Mouse (Mus musculus): ENCODE measurements around the gene Tmem140. TPM values are rescaled to one million over a fixed set of nuclear protein-coding genes. Genes with fewer than 3 reads are reported as not detected.

The Tmem140 gene
- total RNA-seq (2012; rRNA removed), result 2.5 TPM in 2 replicates
- polyA plus RNA-seq (2012; ENCODE audit: insufficient read depth in 1 of 2, insufficient read length in 2 of 2, low read depth in 1 of 2, low replicate concordance in 2 of 2, missing spikeins in 1 of 2), result 1 to 10 TPM in 1 of 2 experiments, not detected in 1; 4.0 TPM

DNA sequence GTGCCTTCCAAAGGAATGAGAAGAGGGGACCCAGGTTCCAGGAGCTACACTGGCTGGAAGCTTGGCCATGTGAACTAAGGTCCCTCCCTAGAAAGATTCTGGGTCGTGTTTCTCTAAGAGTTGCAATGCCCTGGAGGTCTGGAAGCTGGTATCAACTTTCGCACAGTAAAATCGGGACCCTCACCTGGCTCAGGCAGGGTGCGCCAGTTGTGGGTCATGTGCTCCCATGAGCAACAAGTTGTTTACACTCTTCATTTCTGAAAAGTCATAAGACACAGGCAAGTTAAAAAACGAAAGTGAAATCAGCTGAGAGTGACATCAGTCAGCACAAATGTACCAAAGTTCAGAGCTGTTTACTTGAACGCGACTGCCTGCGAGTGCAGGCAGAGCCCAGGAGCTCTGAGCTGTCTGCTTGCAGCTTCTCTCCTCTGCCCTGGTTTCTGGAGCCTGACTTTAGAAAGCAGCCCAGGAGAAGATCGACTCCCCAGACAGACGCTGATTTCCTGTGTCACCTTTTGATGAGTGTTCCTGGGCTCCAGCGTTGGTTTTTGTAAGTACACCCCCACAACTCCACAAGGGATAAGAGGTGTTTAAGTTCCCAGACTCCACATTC, at the start of gene Tmem140:
Tmem140 (plus strand) TSS at position 356 of the 613 bp plus-strand sequence.
- H3K27ac ChIP-seq (ENCODE audit: control insufficient read depth, low read depth, low read length), result peak within 1 kb of the TSS; percentile 96
- H3K9ac ChIP-seq (ENCODE audit: control insufficient read depth, low read depth, low read length, poor library complexity, severe bottlenecking), result peak within 1 kb of the TSS; percentile 83
- H3K27me3 ChIP-seq (ENCODE audit: control insufficient read depth in 1 of 2, insufficient read depth in 2 of 2, low read length in 2 of 2), result peaks cover 0 to 1% of the 10 kb centered on the region in 2 experiments; a peak in 1 of 4 replicates
- H3K79me2 ChIP-seq (ENCODE audit: control insufficient read depth, insufficient read depth, low read length, poor library complexity), result peaks cover 3% of the 10 kb centered on the region; the same call in 1 of the 2 replicates
- H3K4me1 ChIP-seq (ENCODE audit: control insufficient read depth in 1 of 2, insufficient read depth in 2 of 2, low read length in 2 of 2), result peaks cover 9 to 31% of the 10 kb centered on the region in 2 experiments
- peaks cover 0 to 24% of the 10 kb centered on the region in 2 experiments; a peak in 2 of 4 replicates for H3K36me3 ChIP-seq (ENCODE audit: control insufficient read depth in 1 of 2, insufficient read depth in 2 of 2, low read length in 2 of 2)
- no peaks in the 10 kb centered on the region for H3K9me3 ChIP-seq (replicated peaks; ENCODE audit: insufficient read depth, low read length)
- peak; percentile 84 for DNase-seq (ENCODE audit: low read depth, low spot score)
- H3K4me3 ChIP-seq (ENCODE audit: control insufficient read depth in 1 of 2, insufficient read depth in 1 of 2, low read depth in 2 of 2, low read length in 2 of 2), result peak within 1 kb of the TSS; percentile 81 to 96
- TF ChIP-seq SIN3A (IDR thresholded peaks at IDR 0.05; ENCODE audit: low read length) (peak; percentile 89), GABPA (IDR thresholded peaks at IDR 0.05; ENCODE audit: low read depth, low read length) (no peak), RCOR1 (IDR thresholded peaks at IDR 0.05; ENCODE audit: low read depth, low read length) (no peak), NRF1 (IDR thresholded peaks at IDR 0.05; ENCODE audit: insufficient read depth, low read depth, low read length, poor library complexity, severe bottlenecking) (no peak), EP300 (IDR thresholded peaks at IDR 0.05; ENCODE audit: low read depth in 1 of 2, low read length in 2 of 2) (no peak; a peak in 2 of 4 replicates), ZC3H11A (IDR thresholded peaks at IDR 0.05; ENCODE audit: low read depth, low read length) (0 out of 2 replicates have a peak, but pooled peaks have one; percentile 1), UBTF (IDR thresholded peaks at IDR 0.05; ENCODE audit: borderline replicate concordance, insufficient read depth, low read depth, low read length) (no peak), CTCF (IDR thresholded peaks at IDR 0.05 in 2 of 3, conservative IDR thresholded peaks at IDR 0.05 in 1 of 3; ENCODE audit: control insufficient read depth in 1 of 3, insufficient read depth in 1 of 3, low read depth in 2 of 3, low read length in 3 of 3, poor library complexity in 1 of 3, severe bottlenecking in 1 of 3) (no peak), CHD1 (IDR thresholded peaks at IDR 0.05; ENCODE audit: low read depth, low read length) (no peak), MYB (IDR thresholded peaks at IDR 0.05; ENCODE audit: low read depth, low read length) (0 out of 2 replicates have a peak, but pooled peaks have one; percentile 5), ZKSCAN1 (IDR thresholded peaks at IDR 0.05; ENCODE audit: low read depth, low read length) (no peak), USF1 (IDR thresholded peaks at IDR 0.05; ENCODE audit: low read depth, low read length) (peak; percentile 80), POLR2AphosphoS2 (IDR thresholded peaks at IDR 0.05; ENCODE audit: low read length) (no peak), SMC3 (IDR thresholded peaks at IDR 0.05; ENCODE audit: low read depth, low read length) (no peak), MEF2A (IDR thresholded peaks at IDR 0.05; ENCODE audit: extremely low read depth, insufficient replicate concordance, low read depth, low read length, poor library complexity, severe bottlenecking) (no peak), MAX (IDR thresholded peaks at IDR 0.05; ENCODE audit: low read length) (peak; percentile 79), KAT2A (conservative IDR thresholded peaks at IDR 0.05; ENCODE audit: low read depth, low read length) (0 out of 2 replicates have a peak, but pooled peaks have one; percentile 17), ZMIZ1 (IDR thresholded peaks at IDR 0.05; ENCODE audit: low read depth, low read length) (no peak), ZNF384 (IDR thresholded peaks at IDR 0.05; ENCODE audit: low read depth, low read length) (no peak), MXI1 (IDR thresholded peaks at IDR 0.05; ENCODE audit: low read depth, low read length) (peak; percentile 91; the same call in 1 of the 2 replicates), POLR2AphosphoS5 (IDR thresholded peaks at IDR 0.05; ENCODE audit: borderline replicate concordance, low read depth, low read length) (no peak; the same call in 1 of the 2 replicates), CHD2 (IDR thresholded peaks at IDR 0.05; ENCODE audit: low read length) (no peak), HCFC1 (IDR thresholded peaks at IDR 0.05; ENCODE audit: low read depth, low read length) (peak; percentile 38; the same call in 1 of the 2 replicates), ETS1 (IDR thresholded peaks at IDR 0.05; ENCODE audit: low read depth, low read length) (peak; percentile 100), E2F4 (IDR thresholded peaks at IDR 0.05; ENCODE audit: borderline replicate concordance, low read depth, low read length) (no peak), USF2 (IDR thresholded peaks at IDR 0.05; ENCODE audit: borderline replicate concordance in 1 of 2, insufficient read depth in 1 of 2, low read depth in 1 of 2, low read length in 2 of 2) (no peak), MAFK (IDR thresholded peaks at IDR 0.05; ENCODE audit: borderline replicate concordance, low read depth, low read length) (peak; percentile 46; the same call in 1 of the 2 replicates), MAZ (IDR thresholded peaks at IDR 0.05; ENCODE audit: low read depth, low read length) (no peak; the same call in 1 of the 2 replicates), GATA1 (IDR thresholded peaks at IDR 0.05; ENCODE audit: low read depth, low read length) (no peak), POLR2A (IDR thresholded peaks at IDR 0.05; ENCODE audit: control insufficient read depth in 1 of 2, insufficient read depth in 1 of 2, low read depth in 1 of 2, low read length in 2 of 2, poor library complexity in 1 of 2) (peak; percentile 43 to 56; a peak in 1 of 4 replicates), NELFE (IDR thresholded peaks at IDR 0.05; ENCODE audit: low read depth, low read length) (peak; percentile 38; the same call in 1 of the 2 replicates), JUND (IDR thresholded peaks at IDR 0.05; ENCODE audit: low read depth, low read length) (no peak), TAL1 (IDR thresholded peaks at IDR 0.05; ENCODE audit: low read length) (no peak), BHLHE40 (IDR thresholded peaks at IDR 0.05; ENCODE audit: borderline replicate concordance, low read depth, low read length) (peak; percentile 64; the same call in 1 of the 2 replicates), MYC (IDR thresholded peaks at IDR 0.05; ENCODE audit: low read depth, low read length) (peak; percentile 72)

All from MEL (cell line).